ENCODE assay signal across 23 mouse cellular contexts in genomic region chr17:14379966-14380365, GRCm38 (mm10).
"Had no signal": no experiment of that assay in that cellular context is flagged by ENCODE, and none has a peak within 500 bp of the region (broad histone marks: within the 10 kb centered on the region; RNA-seq: fewer than 3 reads in every experiment).

No protein-coding gene starts in this region.

- H3K9me3 ChIP-seq: limb, embryonic 10.5 days; limb, embryonic 13.5 days; liver, embryonic 12.5 days; liver, embryonic 15.5 days; lung, embryonic 15.5 days; neural tube, embryonic 12.5 days had no signal

- H3K27ac ChIP-seq: kidney, postnatal 0 days; layer of hippocampus, adult 2 months; limb, embryonic 10.5 days; liver, embryonic 12.5 days; liver, embryonic 15.5 days; lung, embryonic 15.5 days; neural tube, embryonic 12.5 days; stomach, postnatal 0 days had no signal

- H3K4me1 ChIP-seq: liver, embryonic 12.5 days; liver, embryonic 15.5 days; neural tube, embryonic 12.5 days had no signal

- H3K27me3 ChIP-seq: liver, embryonic 12.5 days; liver, embryonic 15.5 days; lung, embryonic 15.5 days; neural tube, embryonic 12.5 days had no signal

- ATAC-seq: liver, embryonic 12.5 days had no signal

- H3K36me3 ChIP-seq: limb, embryonic 10.5 days; liver, embryonic 12.5 days; liver, embryonic 15.5 days; lung, embryonic 15.5 days; neural tube, embryonic 12.5 days had no signal

- DNase-seq: kidney, postnatal 25 days; layer of hippocampus, adult 9-11 months; liver; lung, adult 18-20 months; lung, postnatal 14 days; lung, postnatal 4 days; midbrain, embryonic 14.5 days; right cerebral cortex, adult 18-20 months; right cerebral cortex, postnatal 14 days; right cerebral cortex, postnatal 4 days; thymus, adult 2 months; thymus, postnatal 14 days; thymus, postnatal 4 days had no signal

- H3K4me3 ChIP-seq: layer of hippocampus, adult 2 months; limb, embryonic 10.5 days; limb, embryonic 13.5 days; liver, embryonic 12.5 days; liver, embryonic 15.5 days; lung, embryonic 15.5 days; neural tube, embryonic 12.5 days had no signal

- H3K9ac ChIP-seq: limb, embryonic 13.5 days; liver, embryonic 12.5 days; liver, embryonic 15.5 days; lung, embryonic 15.5 days; neural tube, embryonic 12.5 days had no signal

- H3K4me2 ChIP-seq: limb, embryonic 13.5 days; liver, embryonic 12.5 days; liver, embryonic 15.5 days; lung, embryonic 15.5 days; midbrain, embryonic 11.5 days; neural tube, embryonic 12.5 days had no signal
